Mouse (Mus musculus) heart, adult 2 months (tissue): Measurements from ENCODE around the gene Rhbdf1. TPM values are rescaled to one million over a fixed set of nuclear protein-coding genes. Genes with fewer than 3 reads are reported as not detected.

Experiments used
- DNase-seq, 2 experiments: peaks; one replicate each; pipeline ENCODE4 v3.0.0; 2021
- H3K27ac ChIP-seq: fragments of 200-600 bp; 2 replicates; pipeline ENCODE4 v1.8.1; 2022
- H3K27me3 ChIP-seq: fragments of 200-500 bp; 2 replicates; pipeline ENCODE4 v1.6.1; 2012; ENCODE audit warnings: mild to moderate bottlenecking, low read length, inconsistent platforms, mixed read lengths; ENCODE audit not compliant: control insufficient read depth, insufficient read depth
- H3K36me3 ChIP-seq: fragments of 200-500 bp; 2 replicates; pipeline ENCODE4 v1.6.1; 2012; ENCODE audit warnings: low read length, inconsistent platforms; ENCODE audit not compliant: control insufficient read depth, insufficient read depth
- H3K4me1 ChIP-seq: fragments of 200-500 bp; 2 replicates; pipeline ENCODE4 v1.6.1; 2011; ENCODE audit warnings: low read length; ENCODE audit not compliant: control insufficient read depth, insufficient read depth
- H3K4me3 ChIP-seq: fragments of 200-600 bp; 2 replicates; pipeline ENCODE4 v1.8.1; 2022
- H3K79me2 ChIP-seq: fragments of 200-500 bp; replicated peaks from 2 replicates; pipeline ENCODE4 v1.6.1; 2012; ENCODE audit warnings: mild to moderate bottlenecking, inconsistent platforms, low read length, moderate library complexity, mixed read lengths; ENCODE audit not compliant: control insufficient read depth, insufficient read depth
- H3K9ac ChIP-seq: fragments of 200-500 bp; 2 replicates; pipeline ENCODE4 v1.6.1; 2012; ENCODE audit warnings: low read depth, mild to moderate bottlenecking, control low read depth, inconsistent platforms, low read length, mixed read lengths
- CTCF ChIP-seq: fragments of 200-600 bp; IDR thresholded peaks from 2 replicates; pipeline ENCODE4 v1.8.1; 2022; ENCODE audit warnings: antibody characterized with exemption, mild to moderate bottlenecking, moderate library complexity
- EP300 ChIP-seq: fragments of 200-500 bp; IDR thresholded peaks from 2 replicates; pipeline ENCODE4 v1.6.1; 2011; ENCODE audit warnings: low read depth, low read length, control low read depth; ENCODE audit not compliant: insufficient read depth
- POLR2A ChIP-seq: fragments of 200-500 bp; IDR thresholded peaks from 2 replicates; pipeline ENCODE4 v1.6.1; 2011; ENCODE audit warnings: mild to moderate bottlenecking, low read depth, low read length, control low read depth; ENCODE audit not compliant: insufficient read depth
- WGBS: fragments of 180-500 bp; shearing (Covaris S2); methylation state at CpG from one replicate; pipeline ENCODE4 v1.1.7; 2018; 5-methylcytosine and 5-hydroxymethylcytosine counted together
- intact Hi-C: fragments of 180-260 bp; cut with DNase I; formaldehyde crosslinking; loops from one replicate; pipeline ENCODE4 v1.15.1; 2025
- polyA plus RNA-seq: library from polyadenylated mRNA; depleted of rRNA; stranded (reverse); fragments of >200 nt; gene quantifications from 2 replicates; pipeline ENCODE4 v1.2.3, GENCODE M21; 2012
- total RNA-seq, 2 experiments: library from RNA; stranded (reverse); gene quantifications; 2 replicates each; pipeline ENCODE4 v1.2.3; 2021

Gene Rhbdf1
- total and polyA plus RNA-seq, 3 experiments, result 22.8 to 92.8 (median 23.9) TPM

- Histone ChIP-seq H3K27ac (no peak overlapping the region), H3K27me3 (no peaks in the 10 kb centered on the region), H3K4me3 (no peak overlapping the region), H3K4me1 (no peaks in the 10 kb centered on the region), H3K36me3 (no peaks in the 10 kb centered on the region), H3K9ac (no peak overlapping the region), H3K79me2 (no peaks in the 10 kb centered on the region)
- WGBS, result 67% methylated on average over 10 of the region's 10 CpGs
- no peak for DNase-seq
- intact Hi-C loops, result no loop called here
- TF ChIP-seq POLR2A, result no peak
These were observed 28.0 kb downstream of the Rhbdf1 start for GRCm38 (mm10) chr11:32194086-32194485.

GRCm38 (mm10) chr11:32193156-32193555, 28.9 kb downstream of the Rhbdf1 start:
- Histone ChIP-seq H3K4me3 (no peak overlapping the region), H3K27me3 (no peaks in the 10 kb centered on the region), H3K36me3 (no peaks in the 10 kb centered on the region), H3K79me2 (no peaks in the 10 kb centered on the region), H3K27ac (no peak overlapping the region), H3K9ac (no peak overlapping the region), H3K4me1 (no peaks in the 10 kb centered on the region)
- intact Hi-C loops, result no loop called here
- TF ChIP-seq CTCF (no peak), EP300 (no peak), POLR2A (no peak)
- no peak for DNase-seq
- WGBS, result 91% methylated on average over 10 of the region's 10 CpGs

DNA sequence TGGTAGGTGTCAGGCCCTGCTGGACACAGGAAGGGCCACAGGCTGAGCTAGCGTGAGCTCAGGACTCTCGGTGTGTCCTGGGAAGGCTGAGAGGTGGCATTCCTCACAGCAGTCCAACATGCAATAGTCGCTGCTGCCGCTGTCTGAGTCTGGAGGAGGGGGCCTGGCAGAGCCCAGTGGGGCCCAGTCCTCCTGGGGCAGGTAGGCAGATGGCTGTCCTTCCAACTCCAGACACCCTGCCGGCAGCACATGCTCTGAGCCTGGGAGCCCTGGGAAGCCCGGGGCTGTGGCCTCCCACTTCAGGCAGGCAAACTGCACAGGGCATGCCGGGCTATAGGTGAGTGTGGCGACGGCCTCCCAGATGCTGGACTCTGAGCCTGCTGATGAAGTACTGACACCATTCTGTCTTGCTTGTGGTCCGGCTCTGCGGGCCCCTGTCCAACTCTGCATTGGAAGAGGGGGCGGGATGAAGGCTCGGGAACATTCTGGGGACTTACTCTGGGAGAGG, 31.4 kb downstream of the Rhbdf1 start:
- no peak overlapping the region for H3K4me3 ChIP-seq
- intact Hi-C loops, result no loop called here
- TF ChIP-seq POLR2A (no peak), EP300 (no peak), CTCF (no peak)

DNA sequence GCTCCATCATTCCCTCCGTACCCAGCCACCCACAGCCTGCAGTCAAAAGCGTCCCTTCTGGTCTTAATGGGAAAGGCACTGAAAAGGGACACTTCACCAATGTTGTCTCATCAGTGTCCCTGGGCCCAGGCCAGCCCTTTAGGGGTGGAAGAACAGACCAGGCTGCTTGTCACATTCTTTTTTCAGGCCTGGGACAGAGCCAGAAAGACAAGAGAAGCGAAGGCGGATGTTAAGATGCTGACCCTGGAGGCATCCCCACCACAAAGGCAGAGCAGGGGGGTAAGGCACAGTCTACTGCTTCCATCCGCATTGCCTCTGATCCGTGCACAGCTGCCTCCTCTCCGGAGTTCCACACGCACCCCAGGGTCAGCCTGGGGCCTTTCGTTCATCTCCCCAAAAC, 32.0 kb downstream of the Rhbdf1 start:
- H3K79me2 ChIP-seq, result no peaks in the 10 kb centered on the region
- WGBS, result 71% methylated on average over 9 of the region's 9 CpGs
- no peaks in the 10 kb centered on the region for H3K4me1 ChIP-seq
- intact Hi-C loops, result no loop called here
- H3K27ac ChIP-seq, result no peak overlapping the region
- DNase-seq, result no peak
- H3K36me3 ChIP-seq, result no peaks in the 10 kb centered on the region
- no peak overlapping the region for H3K4me3 ChIP-seq
- TF ChIP-seq POLR2A, result no peak
- no peak for TF ChIP-seq CTCF
- TF ChIP-seq EP300, result no peak
- H3K9ac ChIP-seq, result no peak overlapping the region
- H3K27me3 ChIP-seq, result no peaks in the 10 kb centered on the region

More for the DNA sequence above, 31.4 kb downstream of the Rhbdf1 start:
- DNase-seq, result no peak
- Histone ChIP-seq H3K27me3 (no peaks in the 10 kb centered on the region), H3K27ac (no peak overlapping the region), H3K36me3 (no peaks in the 10 kb centered on the region), H3K9ac (no peak overlapping the region), H3K4me1 (no peaks in the 10 kb centered on the region), H3K79me2 (no peaks in the 10 kb centered on the region)
- 79% methylated on average over 13 of the region's 13 CpGs for WGBS

DNA sequence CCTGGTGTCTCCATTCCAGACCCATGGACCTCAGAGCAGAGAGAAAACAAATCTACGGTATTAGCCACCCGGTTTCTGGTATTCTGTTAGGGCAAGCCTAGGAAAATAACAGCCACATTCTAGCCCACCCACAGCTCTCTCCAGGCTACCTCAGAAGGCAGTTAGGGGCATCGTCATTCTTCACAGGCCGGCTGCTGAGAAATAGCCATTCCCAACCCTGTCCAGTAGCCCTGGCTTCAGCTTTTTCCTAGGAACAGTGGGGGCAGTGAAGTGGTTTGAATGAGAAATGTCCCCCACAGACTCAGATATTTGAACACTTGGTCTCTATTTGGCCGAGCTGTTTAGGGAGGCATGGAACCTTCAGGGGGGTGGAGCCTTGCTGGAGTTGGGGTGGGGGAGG, 32.7 kb downstream of the Rhbdf1 start:
- DNase-seq, result no peak
- intact Hi-C loops, result loop anchor here (10.0 kb wide), 1 partner anchor 135 kb away; no protein-coding TSS in a partner anchor
- WGBS, result 81% methylated on average over 5 of the region's 5 CpGs
- TF ChIP-seq CTCF (no peak), EP300 (no peak), POLR2A (no peak)
- Histone ChIP-seq H3K4me1 (no peaks in the 10 kb centered on the region), H3K27me3 (no peaks in the 10 kb centered on the region), H3K27ac (no peak overlapping the region), H3K4me3 (no peak overlapping the region), H3K9ac (no peak overlapping the region), H3K79me2 (no peaks in the 10 kb centered on the region), H3K36me3 (no peaks in the 10 kb centered on the region)

GRCm38 (mm10) chr11:32188881-32189280, 33.2 kb downstream of the Rhbdf1 start:
- no peaks in the 10 kb centered on the region for H3K79me2 ChIP-seq
- H3K4me1 ChIP-seq, result no peaks in the 10 kb centered on the region
- no peaks in the 10 kb centered on the region for H3K36me3 ChIP-seq
- no peaks in the 10 kb centered on the region for H3K27me3 ChIP-seq
- no peak overlapping the region for H3K9ac ChIP-seq
- no peak for DNase-seq
- no peak overlapping the region for H3K27ac ChIP-seq
- TF ChIP-seq EP300, result no peak
- no peak for TF ChIP-seq POLR2A
- no peak for TF ChIP-seq CTCF
- 85% methylated on average over 12 of the region's 12 CpGs for WGBS
- intact Hi-C loops, result loop anchor here (10.0 kb wide), 1 partner anchor 136 kb away; no protein-coding TSS in a partner anchor
- no peak overlapping the region for H3K4me3 ChIP-seq
